Comparison of ENCODE assay signal across 8 mouse cellular contexts in the genomic region with DNA sequence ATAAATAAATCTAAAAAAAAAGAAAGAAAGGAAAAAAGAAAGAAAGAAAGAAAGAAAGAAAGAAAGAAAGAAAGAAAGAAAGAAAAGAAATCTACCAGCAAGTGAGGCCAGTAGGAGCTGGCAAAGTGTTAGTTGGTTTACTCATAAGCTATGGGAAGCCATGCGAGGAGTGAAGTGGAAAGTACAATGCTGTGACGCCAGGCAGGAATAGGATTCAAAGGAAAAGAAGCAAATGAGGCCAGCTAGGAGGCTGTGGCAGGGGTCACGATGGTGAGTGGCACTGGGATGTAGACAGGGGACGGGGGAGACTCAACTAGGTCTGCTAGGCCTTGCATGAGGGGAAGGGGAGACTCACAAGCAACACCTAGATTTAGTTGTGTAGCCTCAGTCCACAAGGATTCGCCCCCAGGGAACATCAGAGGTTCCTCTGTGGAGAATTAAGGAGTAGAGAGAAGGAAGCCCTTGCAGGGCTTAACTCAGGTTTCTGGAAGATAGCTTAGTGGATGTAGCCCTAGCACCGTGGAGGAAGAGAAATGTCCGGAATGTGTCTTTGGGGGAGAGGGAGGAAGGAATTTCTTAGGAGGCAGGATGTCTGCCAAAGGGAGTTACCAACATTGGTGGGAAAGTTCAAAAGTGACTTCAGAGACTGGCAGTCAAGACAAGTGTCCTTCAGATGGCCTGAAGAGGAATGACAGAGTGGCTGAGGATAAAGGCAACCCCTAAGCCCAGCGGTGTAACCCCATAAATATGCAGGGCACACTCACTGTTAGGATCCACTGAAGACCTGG. TPM values are rescaled to one million over a fixed set of nuclear protein-coding genes. Genes with fewer than 3 reads are reported as not detected.
DNase-seq lines count a peak whose midpoint lies in the region; ATAC-seq and TF ChIP-seq lines count a peak whose summit lies in the region.

A gene (plus strand): TSS at position 210 of the 788 bp plus-strand sequence.

- H3K4me1 ChIP-seq in embryonic facial prominence, embryonic 13.5 days = peaks cover 48% of the 10 kb centered on the region
- H3K4me1 ChIP-seq in heart, embryonic 15.5 days (replicated peaks) = peaks cover 38% of the 10 kb centered on the region
- peaks cover 33% of the 10 kb centered on the region for H3K4me1 ChIP-seq in lung, embryonic 16.5 days (replicated peaks; ENCODE audit: control insufficient read depth, insufficient read depth, low read length)
- H3K4me1 ChIP-seq in stomach, postnatal 0 days (replicated peaks; ENCODE audit: control insufficient read depth, insufficient read depth) = 0 out of 2 replicates have a peak, but pooled peaks cover 2% of the 10 kb centered on the region

- ATAC-seq in embryonic facial prominence, embryonic 13.5 days (ENCODE audit: insufficient number of reproducible peaks, insufficient read depth, low FRiP score, low TSS enrichment, low read depth) = no peak
- no peak for ATAC-seq in heart, embryonic 15.5 days (replicated peaks; ENCODE audit: insufficient number of reproducible peaks, insufficient read depth, low FRiP score, low read depth)
- no peak for ATAC-seq in lung, embryonic 16.5 days (ENCODE audit: low read depth)
- no peak for ATAC-seq in stomach, postnatal 0 days (ENCODE audit: low FRiP score, low TSS enrichment)

- no peak within 1 kb of the TSS for H3K9ac ChIP-seq in embryonic facial prominence, embryonic 13.5 days
- no peak within 1 kb of the TSS for H3K9ac ChIP-seq in heart, embryonic 15.5 days
- H3K9ac ChIP-seq in lung, embryonic 16.5 days (ENCODE audit: low read length) = peak within 1 kb of the TSS; percentile 16; the same call in 1 of the 2 replicates
- H3K9ac ChIP-seq in stomach, postnatal 0 days (ENCODE audit: low read length) = no peak within 1 kb of the TSS

- no peak for DNase-seq in frontal cortex, adult 2 months (ENCODE audit: extremely low spot score in 1 of 2, low spot score in 1 of 2)
- DNase-seq in frontal cortex, postnatal 14 days (ENCODE audit: low spot score in 2 of 2) = no peak
- DNase-seq in kidney, postnatal 10 days = peak; percentile 51
- DNase-seq in stomach, postnatal 0 days (ENCODE audit: low spot score) = no peak
- DNase-seq in thymus, postnatal 10 days (ENCODE audit: low spot score in 2 of 2) = no peak

- no peaks in the 10 kb centered on the region for H3K9me3 ChIP-seq in embryonic facial prominence, embryonic 13.5 days
- H3K9me3 ChIP-seq in heart, embryonic 15.5 days (replicated peaks) = no peaks in the 10 kb centered on the region
- no peaks in the 10 kb centered on the region for H3K9me3 ChIP-seq in lung, embryonic 16.5 days (ENCODE audit: control insufficient read depth, low read length)
- no peaks in the 10 kb centered on the region for H3K9me3 ChIP-seq in stomach, postnatal 0 days (ENCODE audit: control insufficient read depth, low read length)

- H3K4me3 ChIP-seq in embryonic facial prominence, embryonic 13.5 days = no peak within 1 kb of the TSS
- H3K4me3 ChIP-seq in heart, embryonic 15.5 days = no peak within 1 kb of the TSS
- no peak within 1 kb of the TSS for H3K4me3 ChIP-seq in lung, embryonic 16.5 days (ENCODE audit: low read length)
- no peak within 1 kb of the TSS for H3K4me3 ChIP-seq in stomach, postnatal 0 days (ENCODE audit: low read depth, low read length)

- 0 out of 2 replicates have a peak within 1 kb of the TSS, but pooled peaks have one; percentile 11 for H3K27ac ChIP-seq in embryonic facial prominence, embryonic 13.5 days
- H3K27ac ChIP-seq in heart, embryonic 15.5 days = peak within 1 kb of the TSS; percentile 61
- peak within 1 kb of the TSS; percentile 34 for H3K27ac ChIP-seq in lung, embryonic 16.5 days (ENCODE audit: low read length)
- no peak within 1 kb of the TSS; the same call in 1 of the 2 replicates for H3K27ac ChIP-seq in stomach, postnatal 0 days (replicated peaks)

- H3K27me3 ChIP-seq in embryonic facial prominence, embryonic 13.5 days = peaks cover 5% of the 10 kb centered on the region; the same call in 1 of the 2 replicates
- no peaks in the 10 kb centered on the region for H3K27me3 ChIP-seq in heart, embryonic 15.5 days
- H3K27me3 ChIP-seq in lung, embryonic 16.5 days (ENCODE audit: control insufficient read depth, insufficient read depth, low read depth, low read length) = no peaks in the 10 kb centered on the region
- H3K27me3 ChIP-seq in stomach, postnatal 0 days (ENCODE audit: control insufficient read depth, insufficient read depth, low read length) = no peaks in the 10 kb centered on the region

- no peak within 1 kb of the TSS for H3K4me2 ChIP-seq in embryonic facial prominence, embryonic 13.5 days
- H3K4me2 ChIP-seq in heart, embryonic 15.5 days = no peak within 1 kb of the TSS
- H3K4me2 ChIP-seq in lung, embryonic 16.5 days (ENCODE audit: low read depth, low read length) = no peak within 1 kb of the TSS
- no peak within 1 kb of the TSS for H3K4me2 ChIP-seq in stomach, postnatal 0 days (replicated peaks; ENCODE audit: low read depth)

- no peaks in the 10 kb centered on the region for H3K36me3 ChIP-seq in embryonic facial prominence, embryonic 13.5 days
- no peaks in the 10 kb centered on the region for H3K36me3 ChIP-seq in heart, embryonic 15.5 days
- H3K36me3 ChIP-seq in lung, embryonic 16.5 days (ENCODE audit: control insufficient read depth, insufficient read depth, low read length) = no peaks in the 10 kb centered on the region
- H3K36me3 ChIP-seq in stomach, postnatal 0 days (ENCODE audit: control insufficient read depth, insufficient read depth, low read length) = no peaks in the 10 kb centered on the region

- no peak for TF ChIP-seq EP300 in stomach, postnatal 0 days (optimal IDR thresholded peaks at IDR 0.05)

- TF ChIP-seq CTCF in stomach, postnatal 0 days (IDR thresholded peaks at IDR 0.05; ENCODE audit: low read depth) = no peak

- WGBS in embryonic facial prominence, embryonic 13.5 days = 62% methylated on average over 8 of the region's 8 CpGs
- 60% methylated on average over 8 of the region's 8 CpGs for WGBS in heart, embryonic 15.5 days
- 47% methylated on average over 8 of the region's 8 CpGs for WGBS in lung, embryonic 16.5 days
- WGBS in stomach, postnatal 0 days = 70% methylated on average over 8 of the region's 8 CpGs

RNA-seq across cellular contexts. Expression of the gene that starts here (rescaled TPM):
- 107 and 117 TPM in 2 replicates for polyA plus RNA-seq in frontal cortex, adult 2 months (2012; rRNA removed)
- polyA plus RNA-seq in embryonic facial prominence, embryonic 13.5 days (2015; fragmentation: Nextera tagmentation; extraction: Ambion mirVana) = 34.7 and 41.9 TPM in 2 replicates
- 64.3 and 76.8 TPM in 2 replicates for polyA plus RNA-seq in heart, embryonic 15.5 days (2015; fragmentation: Nextera tagmentation; extraction: Ambion mirVana)
- 46.8 and 49.5 TPM in 2 replicates for polyA plus RNA-seq in lung, embryonic 16.5 days (2015; fragmentation: Nextera tagmentation; extraction: Ambion mirVana)
- polyA plus RNA-seq in stomach, postnatal 0 days (2015; fragmentation: Nextera tagmentation; extraction: Ambion mirVana) = 36.7 and 40.7 TPM in 2 replicates
